Mouse (Mus musculus): Measurements from ENCODE around the gene Lrrfip1. TPM values are rescaled to one million over a fixed set of nuclear protein-coding genes. Genes with fewer than 3 reads are reported as not detected.

Gene Lrrfip1
- polyA plus RNA-seq, 2 experiments: 9.4 to 12.5 TPM

DNA sequence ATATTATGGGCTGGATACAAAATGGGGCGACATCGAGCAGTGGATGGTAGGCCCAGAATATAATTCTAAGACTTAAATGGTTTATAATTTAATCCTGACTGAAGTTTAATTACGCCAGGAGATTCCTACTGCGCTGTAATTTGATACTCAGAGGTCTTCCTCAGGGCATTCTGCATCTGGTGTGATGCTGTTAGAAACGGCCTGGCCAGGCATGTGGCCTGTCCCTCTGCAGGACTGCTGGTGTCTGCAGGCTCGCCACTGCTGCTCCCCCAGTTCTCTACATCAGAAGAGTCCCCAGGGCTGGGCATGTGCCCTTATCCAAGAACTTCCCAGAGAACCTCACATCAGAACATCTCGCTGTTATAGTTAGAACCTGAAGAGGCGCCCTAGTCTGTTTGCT lies 78.4 kb downstream of the Lrrfip1 start:
- TF ChIP-seq EP300 (IDR thresholded peaks at IDR 0.05; ENCODE audit: low read depth) (no peak), CTCF (IDR thresholded peaks at IDR 0.05; ENCODE audit: low read depth) (no peak)
- ATAC-seq (ENCODE audit: insufficient read depth): no peak
- no peak overlapping the region for H3K9ac ChIP-seq (replicated peaks)
- H3K9me3 ChIP-seq (ENCODE audit: control insufficient read depth, low read length): no peaks in the 10 kb centered on the region
- no peak for DNase-seq (ENCODE audit: low read depth in 3 of 3, low spot score in 3 of 3)
- no peak overlapping the region for H3K4me3 ChIP-seq (ENCODE audit: insufficient read depth in 1 of 2, low read depth in 2 of 2, low read length in 2 of 2)
- peaks cover 0 to 5% of the 10 kb centered on the region in 2 experiments; a peak in 2 of 4 replicates for H3K4me1 ChIP-seq (replicated peaks; ENCODE audit: control insufficient read depth in 2 of 2, insufficient read depth in 2 of 2, low read length in 1 of 2)
- H3K36me3 ChIP-seq (replicated peaks; ENCODE audit: control insufficient read depth, insufficient read depth, low read depth): no peaks in the 10 kb centered on the region
- 74% methylated on average over 8 of the region's 8 CpGs for WGBS (ENCODE audit: insufficient replicate concordance)
- no peak overlapping the region for H3K4me2 ChIP-seq (ENCODE audit: low read depth)
- no peaks in the 10 kb centered on the region for H3K27me3 ChIP-seq (ENCODE audit: control insufficient read depth, insufficient read depth, low read length)
- no peak overlapping the region for H3K27ac ChIP-seq

DNA sequence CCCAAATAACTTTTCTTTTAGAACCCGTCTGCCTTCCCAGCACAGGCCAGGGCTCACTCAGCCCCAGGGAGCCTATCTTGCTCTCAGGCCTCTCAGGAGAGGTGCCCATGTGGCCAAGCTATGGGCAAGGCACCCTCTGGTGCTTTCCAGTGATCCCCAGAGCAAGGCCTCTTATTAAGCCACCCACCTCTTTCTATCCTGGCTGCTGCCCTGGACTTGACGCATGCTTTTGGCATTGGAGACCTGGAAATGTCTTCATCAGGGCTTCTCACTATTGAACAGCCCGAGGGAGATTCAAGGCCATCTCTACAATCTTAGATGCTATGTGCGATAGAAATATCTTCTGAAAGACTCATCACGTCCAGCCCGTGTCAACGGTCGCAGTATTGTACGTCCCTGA lies 78.9 kb downstream of the Lrrfip1 start:
- H3K9me3 ChIP-seq (ENCODE audit: control insufficient read depth, low read length): no peaks in the 10 kb centered on the region
- H3K4me3 ChIP-seq (ENCODE audit: insufficient read depth in 1 of 2, low read depth in 2 of 2, low read length in 2 of 2): no peak overlapping the region
- H3K4me1 ChIP-seq (replicated peaks; ENCODE audit: control insufficient read depth in 2 of 2, insufficient read depth in 2 of 2, low read length in 1 of 2): peaks cover 0 to 5% of the 10 kb centered on the region in 2 experiments; a peak in 2 of 4 replicates
- no peak overlapping the region for H3K27ac ChIP-seq
- no peak for ATAC-seq (ENCODE audit: insufficient read depth)
- no peak overlapping the region for H3K4me2 ChIP-seq (ENCODE audit: low read depth)
- H3K9ac ChIP-seq (replicated peaks): no peak overlapping the region
- no peaks in the 10 kb centered on the region for H3K36me3 ChIP-seq (replicated peaks; ENCODE audit: control insufficient read depth, insufficient read depth, low read depth)
- DNase-seq (ENCODE audit: low read depth in 3 of 3, low spot score in 3 of 3): no peak
- 78% methylated on average over 9 of the region's 9 CpGs for WGBS (ENCODE audit: insufficient replicate concordance)
- TF ChIP-seq CTCF (IDR thresholded peaks at IDR 0.05; ENCODE audit: low read depth): no peak
- TF ChIP-seq EP300 (IDR thresholded peaks at IDR 0.05; ENCODE audit: low read depth): no peak
- H3K27me3 ChIP-seq (ENCODE audit: control insufficient read depth, insufficient read depth, low read length): no peaks in the 10 kb centered on the region

DNA sequence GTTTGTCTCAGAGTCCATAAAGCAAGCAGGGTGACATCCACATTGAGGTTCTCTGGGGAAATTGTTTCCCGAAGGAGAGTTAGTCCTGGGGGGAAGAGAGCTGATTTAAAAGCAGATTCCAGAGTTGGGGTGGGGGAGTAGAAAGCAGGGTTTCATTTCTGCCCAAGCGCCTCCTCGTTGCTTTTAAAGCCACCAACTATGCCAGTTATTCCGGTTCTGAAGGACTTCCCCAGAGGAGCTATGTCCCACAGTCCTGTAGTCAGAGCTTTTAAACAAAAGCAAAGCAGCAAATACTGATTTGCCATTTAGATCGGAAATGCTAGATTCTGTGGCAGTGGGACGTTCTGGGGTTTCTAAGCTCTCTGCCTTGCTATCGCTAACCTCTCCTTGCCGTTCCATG lies 79.4 kb downstream of the Lrrfip1 start:
- TF ChIP-seq EP300 (IDR thresholded peaks at IDR 0.05; ENCODE audit: low read depth) (no peak), CTCF (IDR thresholded peaks at IDR 0.05; ENCODE audit: low read depth) (no peak)
- 74% methylated on average over 8 of the region's 8 CpGs for WGBS (ENCODE audit: insufficient replicate concordance)
- no peaks in the 10 kb centered on the region for H3K27me3 ChIP-seq (ENCODE audit: control insufficient read depth, insufficient read depth, low read length)
- H3K27ac ChIP-seq: no peak overlapping the region
- no peak overlapping the region for H3K4me2 ChIP-seq (ENCODE audit: low read depth)
- no peak overlapping the region for H3K9ac ChIP-seq (replicated peaks)
- no peak overlapping the region for H3K4me3 ChIP-seq (ENCODE audit: insufficient read depth in 1 of 2, low read depth in 2 of 2, low read length in 2 of 2)
- H3K9me3 ChIP-seq (ENCODE audit: control insufficient read depth, low read length): no peaks in the 10 kb centered on the region
- DNase-seq (ENCODE audit: low read depth in 3 of 3, low spot score in 3 of 3) (no peak), ATAC-seq (ENCODE audit: insufficient read depth) (no peak)
- peaks cover 0 to 5% of the 10 kb centered on the region in 2 experiments; a peak in 2 of 4 replicates for H3K4me1 ChIP-seq (replicated peaks; ENCODE audit: control insufficient read depth in 2 of 2, insufficient read depth in 2 of 2, low read length in 1 of 2)
- H3K36me3 ChIP-seq (replicated peaks; ENCODE audit: control insufficient read depth, insufficient read depth, low read depth): no peaks in the 10 kb centered on the region

DNA sequence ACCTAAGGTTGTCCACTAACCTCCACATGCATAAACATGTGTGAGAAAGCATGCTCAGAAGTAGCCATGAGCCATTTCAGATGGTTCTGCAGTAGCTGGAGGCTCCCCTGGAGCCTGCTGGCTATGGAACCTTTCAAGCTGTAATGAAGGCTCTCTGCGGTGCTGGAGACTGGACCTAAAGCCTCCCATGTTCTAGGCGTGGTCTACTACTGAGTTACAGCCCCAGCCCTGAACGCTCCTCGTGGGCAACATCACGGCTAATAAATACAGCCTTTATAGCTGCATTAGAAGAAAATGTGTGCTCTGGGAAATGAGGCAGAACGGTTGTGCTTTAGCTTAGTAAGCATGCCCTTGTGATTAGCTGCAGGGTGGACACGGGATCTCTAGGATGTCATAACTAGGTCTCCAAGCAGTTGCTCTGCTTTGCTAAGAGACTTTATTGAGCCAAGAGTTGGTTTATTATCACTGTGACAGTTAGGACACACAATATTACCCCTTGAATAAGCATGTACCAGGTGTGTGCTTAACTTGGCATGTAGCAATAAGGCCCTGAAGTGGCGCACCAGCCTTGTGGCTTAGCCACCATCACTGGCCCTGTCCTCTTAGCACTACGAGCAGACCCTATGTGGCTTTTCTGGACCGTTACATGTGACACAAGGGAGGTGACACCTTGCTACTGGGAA lies 81.3 kb downstream of the Lrrfip1 start:
- Histone ChIP-seq H3K27ac (no peak overlapping the region), H3K27me3 (ENCODE audit: control insufficient read depth, insufficient read depth, low read length) (no peaks in the 10 kb centered on the region), H3K9ac (replicated peaks) (no peak overlapping the region), H3K4me1 (replicated peaks; ENCODE audit: control insufficient read depth in 2 of 2, insufficient read depth in 2 of 2, low read length in 1 of 2) (peaks cover 0 to 13% of the 10 kb centered on the region in 2 experiments; a peak in 2 of 4 replicates), H3K4me3 (ENCODE audit: insufficient read depth in 1 of 2, low read depth in 2 of 2, low read length in 2 of 2) (no peak overlapping the region), H3K36me3 (replicated peaks; ENCODE audit: control insufficient read depth, insufficient read depth, low read depth) (no peaks in the 10 kb centered on the region), H3K9me3 (ENCODE audit: control insufficient read depth, low read length) (no peaks in the 10 kb centered on the region), H3K4me2 (ENCODE audit: low read depth) (no peak overlapping the region)
- TF ChIP-seq CTCF (IDR thresholded peaks at IDR 0.05; ENCODE audit: low read depth) (no peak), EP300 (IDR thresholded peaks at IDR 0.05; ENCODE audit: low read depth) (no peak)
- WGBS (ENCODE audit: insufficient replicate concordance): 57% methylated on average over 10 of the region's 10 CpGs
- DNase-seq (ENCODE audit: low read depth in 3 of 3, low spot score in 3 of 3) (no peak), ATAC-seq (ENCODE audit: insufficient read depth) (no peak)

DNA sequence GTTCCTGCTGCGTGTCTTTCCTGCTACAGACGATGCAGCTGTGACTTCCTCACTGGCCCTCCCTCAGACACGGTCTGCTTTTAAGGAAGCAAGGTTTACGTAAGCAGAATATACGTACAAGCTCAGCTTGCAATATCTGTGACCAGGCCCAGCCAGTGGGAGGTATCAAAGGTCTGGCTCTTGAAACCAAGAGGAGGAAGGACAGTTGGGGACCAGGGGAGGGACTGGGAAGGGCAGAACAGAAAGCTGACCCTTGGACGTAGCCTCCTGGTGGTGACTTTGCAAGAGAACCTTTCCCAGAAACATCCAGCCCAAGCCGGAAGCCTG lies 81.8 kb downstream of the Lrrfip1 start:
- H3K27ac ChIP-seq: no peak overlapping the region
- 37% methylated on average over 7 of the region's 7 CpGs for WGBS (ENCODE audit: insufficient replicate concordance)

More for the DNA sequence above, 81.8 kb downstream of the Lrrfip1 start:
- ATAC-seq (ENCODE audit: insufficient read depth) (peak; percentile 33; the same call in 1 of the 2 replicates), DNase-seq (ENCODE audit: low read depth in 3 of 3, low spot score in 3 of 3) (peak; percentile 29 to 40 (median 39))
- peaks cover 0 to 13% of the 10 kb centered on the region in 2 experiments; a peak in 2 of 4 replicates for H3K4me1 ChIP-seq (replicated peaks; ENCODE audit: control insufficient read depth in 2 of 2, insufficient read depth in 2 of 2, low read length in 1 of 2)
- no peaks in the 10 kb centered on the region for H3K27me3 ChIP-seq (ENCODE audit: control insufficient read depth, insufficient read depth, low read length)
- H3K9me3 ChIP-seq (ENCODE audit: control insufficient read depth, low read length): no peaks in the 10 kb centered on the region
- H3K36me3 ChIP-seq (replicated peaks; ENCODE audit: control insufficient read depth, insufficient read depth, low read depth): no peaks in the 10 kb centered on the region
- H3K9ac ChIP-seq (replicated peaks): no peak overlapping the region
- no peak overlapping the region for H3K4me2 ChIP-seq (ENCODE audit: low read depth)
- H3K4me3 ChIP-seq (ENCODE audit: insufficient read depth in 1 of 2, low read depth in 2 of 2, low read length in 2 of 2): no peak overlapping the region
- TF ChIP-seq EP300 (IDR thresholded peaks at IDR 0.05; ENCODE audit: low read depth) (no peak), CTCF (IDR thresholded peaks at IDR 0.05; ENCODE audit: low read depth) (peak; percentile 48; the same call in 1 of the 2 replicates)

All from liver, embryonic 14.5 days (tissue).